Mouse (Mus musculus) hindbrain, embryonic 13.5 days (tissue): ENCODE measurements at regions not wholly inside any gene's neighbourhood (a gene's known extent, or its start where the extent isn't known, plus 50 kb on each side); places are given as distances from the start of the nearest gene placed in this dataset.

Source experiments
- ATAC-seq: fragments of 200-750 bp; cut with Nextera tagmentation; 2 replicates; pipeline ENCODE4 v1.8.0; 2017; ENCODE audit warnings: moderate TSS enrichment; ENCODE audit not compliant: low FRiP score
- H3K27ac ChIP-seq: fragments of 300-500 bp; sonication (generic); 2 replicates; pipeline ENCODE4 v1.5.1; 2015; ENCODE audit warnings: inconsistent platforms, mild to moderate bottlenecking, moderate library complexity
- H3K27me3 ChIP-seq: fragments of 300-500 bp; sonication (generic); 2 replicates; pipeline ENCODE4 v1.6.1; 2015; ENCODE audit warnings: mild to moderate bottlenecking, inconsistent platforms
- H3K36me3 ChIP-seq: fragments of 300-500 bp; sonication (generic); 2 replicates; pipeline ENCODE4 v1.6.1; 2015; ENCODE audit warnings: mild to moderate bottlenecking, inconsistent platforms
- H3K4me1 ChIP-seq: fragments of 300-500 bp; sonication (generic); replicated peaks from 2 replicates; pipeline ENCODE4 v1.6.1; 2015; ENCODE audit warnings: inconsistent platforms
- H3K4me2 ChIP-seq: fragments of 300-500 bp; sonication (generic); 2 replicates; pipeline ENCODE4 v1.6.1; 2015; ENCODE audit warnings: inconsistent platforms, mild to moderate bottlenecking, moderate library complexity
- H3K4me3 ChIP-seq: fragments of 300-500 bp; sonication (generic); 2 replicates; pipeline ENCODE4 v1.5.1; 2015; ENCODE audit warnings: mild to moderate bottlenecking, inconsistent platforms
- H3K9ac ChIP-seq: fragments of 300-500 bp; sonication (generic); 2 replicates; pipeline ENCODE4 v1.6.1; 2015; ENCODE audit warnings: mild to moderate bottlenecking, inconsistent platforms
- H3K9me3 ChIP-seq: fragments of 300-500 bp; sonication (generic); 2 replicates; pipeline ENCODE4 v1.6.1; 2016; ENCODE audit warnings: inconsistent platforms
- WGBS: fragments of 180-500 bp; shearing (Covaris S2); methylation state at CpG from one replicate; pipeline ENCODE4 v1.1.7; 2015; 5-methylcytosine and 5-hydroxymethylcytosine counted together

- Histone ChIP-seq H3K4me2 (no peak overlapping the region), H3K4me3 (no peak overlapping the region), H3K27me3 (peaks cover 27% of the 10 kb centered on the region), H3K27ac (no peak overlapping the region), H3K36me3 (no peaks in the 10 kb centered on the region), H3K4me1 (peaks cover 13% of the 10 kb centered on the region), H3K9ac (no peak overlapping the region), H3K9me3 (no peaks in the 10 kb centered on the region)
- no peak for ATAC-seq
- 91% methylated on average over 1 of the region's 1 CpGs for WGBS
These were observed 172.5 kb downstream of the Msrb3 start for GRCm38 (mm10) chr10:120726369-120726768.

- 2% methylated on average over 15 of the region's 15 CpGs for WGBS
- Histone ChIP-seq H3K36me3 (no peaks in the 10 kb centered on the region), H3K27me3 (peaks cover 43% of the 10 kb centered on the region), H3K4me1 (peaks cover 21% of the 10 kb centered on the region), H3K4me3 (peak overlapping the region; percentile 39), H3K9ac (peak overlapping the region; percentile 35; the same call in 1 of the 2 replicates), H3K9me3 (no peaks in the 10 kb centered on the region), H3K27ac (no peak overlapping the region), H3K4me2 (peak overlapping the region; percentile 69)
- no peak for ATAC-seq
These were observed 176.9 kb downstream of the Msrb3 start for GRCm38 (mm10) chr10:120721956-120722532.

- Histone ChIP-seq H3K27me3 (peaks cover 43% of the 10 kb centered on the region), H3K9me3 (no peaks in the 10 kb centered on the region), H3K4me1 (peaks cover 21% of the 10 kb centered on the region)
These were observed 177.9 kb downstream of the Msrb3 start for GRCm38 (mm10) chr10:120720981-120721380.

GRCm38 (mm10) chr10:120720061-120720460, 178.8 kb downstream of the Msrb3 start:
- no peaks in the 10 kb centered on the region for H3K9me3 ChIP-seq
- peaks cover 21% of the 10 kb centered on the region for H3K4me1 ChIP-seq
- H3K36me3 ChIP-seq = no peaks in the 10 kb centered on the region
- no peak overlapping the region for H3K4me3 ChIP-seq
- H3K4me2 ChIP-seq = no peak overlapping the region
- no peak for ATAC-seq
- no peak overlapping the region for H3K27ac ChIP-seq
- H3K27me3 ChIP-seq = peaks cover 43% of the 10 kb centered on the region
- 23% methylated on average over 3 of the region's 3 CpGs for WGBS
- H3K9ac ChIP-seq = no peak overlapping the region

More at GRCm38 (mm10) chr10:120720981-120721380, 177.9 kb downstream of the Msrb3 start:
- no peak overlapping the region for H3K4me3 ChIP-seq
- ATAC-seq = no peak
- no peaks in the 10 kb centered on the region for H3K36me3 ChIP-seq
- WGBS = 15% methylated on average over 3 of the region's 3 CpGs
- H3K27ac ChIP-seq = no peak overlapping the region
- no peak overlapping the region for H3K9ac ChIP-seq
- H3K4me2 ChIP-seq = no peak overlapping the region

- H3K4me2 ChIP-seq = no peak overlapping the region
- 73% methylated on average over 11 of the region's 11 CpGs for WGBS
- H3K9ac ChIP-seq = no peak overlapping the region
- no peak for ATAC-seq
- no peak overlapping the region for H3K4me3 ChIP-seq
- peaks cover 21% of the 10 kb centered on the region for H3K27me3 ChIP-seq
- no peaks in the 10 kb centered on the region for H3K36me3 ChIP-seq
- peaks cover 15% of the 10 kb centered on the region for H3K4me1 ChIP-seq
- H3K9me3 ChIP-seq = no peaks in the 10 kb centered on the region
- no peak overlapping the region for H3K27ac ChIP-seq
These were observed 181.7 kb downstream of the Msrb3 start for GRCm38 (mm10) chr10:120717159-120717567.

- Histone ChIP-seq H3K4me1 (peaks cover 8% of the 10 kb centered on the region; the same call in 1 of the 2 replicates), H3K9ac (no peak overlapping the region), H3K36me3 (no peaks in the 10 kb centered on the region), H3K27ac (no peak overlapping the region), H3K4me3 (no peak overlapping the region), H3K9me3 (no peaks in the 10 kb centered on the region), H3K4me2 (no peak overlapping the region), H3K27me3 (peaks cover 16% of the 10 kb centered on the region)
- WGBS = 66% methylated on average over 6 of the region's 6 CpGs
- no peak for ATAC-seq
These were observed 182.5 kb downstream of the Msrb3 start for GRCm38 (mm10) chr10:120716391-120716790.

GRCm38 (mm10) chr10:120707771-120708750, 190.8 kb downstream of the Msrb3 start:
- no peak overlapping the region for H3K4me3 ChIP-seq
- peaks cover 25% of the 10 kb centered on the region for H3K4me1 ChIP-seq
- no peaks in the 10 kb centered on the region for H3K9me3 ChIP-seq
- H3K4me2 ChIP-seq = peak overlapping the region; percentile 42
- 0 out of 2 replicates have a peak overlapping the region, but pooled peaks have one; percentile 43 for H3K9ac ChIP-seq
- H3K36me3 ChIP-seq = no peaks in the 10 kb centered on the region
- ATAC-seq = peak; percentile 32; the same call in 1 of the 2 replicates
- H3K27me3 ChIP-seq = 0 out of 2 replicates have a peak, but pooled peaks cover 7% of the 10 kb centered on the region
- 17% methylated on average over 20 of the region's 20 CpGs for WGBS
- no peak overlapping the region for H3K27ac ChIP-seq

GRCm38 (mm10) chr10:120706684-120707290, 192.1 kb downstream of the Msrb3 start:
- no peak for ATAC-seq
- Histone ChIP-seq H3K9ac (no peak overlapping the region), H3K4me1 (peaks cover 25% of the 10 kb centered on the region), H3K27me3 (0 out of 2 replicates have a peak, but pooled peaks cover 7% of the 10 kb centered on the region), H3K27ac (no peak overlapping the region), H3K36me3 (no peaks in the 10 kb centered on the region), H3K9me3 (no peaks in the 10 kb centered on the region), H3K4me3 (no peak overlapping the region), H3K4me2 (no peak overlapping the region)
- 9% methylated on average over 7 of the region's 7 CpGs for WGBS

GRCm38 (mm10) chr10:120701833-120702232, 197.1 kb downstream of the Msrb3 start:
- H3K36me3 ChIP-seq = no peaks in the 10 kb centered on the region
- no peak overlapping the region for H3K9ac ChIP-seq
- no peak overlapping the region for H3K27ac ChIP-seq
- no peaks in the 10 kb centered on the region for H3K9me3 ChIP-seq
- H3K4me1 ChIP-seq = peaks cover 15% of the 10 kb centered on the region; the same call in 1 of the 2 replicates
- H3K27me3 ChIP-seq = peaks cover 14% of the 10 kb centered on the region
- no peak overlapping the region for H3K4me3 ChIP-seq
- no peak overlapping the region for H3K4me2 ChIP-seq
- ATAC-seq = 0 out of 2 replicates have a peak, but pooled peaks have one; percentile 43
- 27% methylated on average over 11 of the region's 11 CpGs for WGBS

- Histone ChIP-seq H3K4me3 (no peak overlapping the region), H3K27me3 (peaks cover 37% of the 10 kb centered on the region), H3K27ac (no peak overlapping the region), H3K9ac (no peak overlapping the region), H3K36me3 (no peaks in the 10 kb centered on the region), H3K9me3 (no peaks in the 10 kb centered on the region), H3K4me1 (peaks cover 8% of the 10 kb centered on the region; the same call in 1 of the 2 replicates), H3K4me2 (peak overlapping the region; percentile 16; the same call in 1 of the 2 replicates)
- no peak for ATAC-seq
- 17% methylated on average over 16 of the region's 16 CpGs for WGBS
These were observed 201.5 kb downstream of the Msrb3 start for GRCm38 (mm10) chr10:120697275-120697856.

- H3K27me3 ChIP-seq = peaks cover 37% of the 10 kb centered on the region
- no peaks in the 10 kb centered on the region for H3K9me3 ChIP-seq
- no peak overlapping the region for H3K9ac ChIP-seq
- peaks cover 8% of the 10 kb centered on the region; the same call in 1 of the 2 replicates for H3K4me1 ChIP-seq
- no peak overlapping the region for H3K4me3 ChIP-seq
- no peaks in the 10 kb centered on the region for H3K36me3 ChIP-seq
- WGBS = 67% methylated on average over 2 of the region's 2 CpGs
- no peak overlapping the region for H3K4me2 ChIP-seq
- no peak overlapping the region for H3K27ac ChIP-seq
- no peak for ATAC-seq
These were observed 202.4 kb downstream of the Msrb3 start for GRCm38 (mm10) chr10:120696481-120696880.
